Mouse (Mus musculus): ENCODE results near the gene Ms4a13.
"Not testable (repeated sequence)": the region's sequence is repeated elsewhere in the genome, so short reads cannot be mapped to it uniquely, and the experiment has no call there.

The Ms4a13 gene

DNA sequence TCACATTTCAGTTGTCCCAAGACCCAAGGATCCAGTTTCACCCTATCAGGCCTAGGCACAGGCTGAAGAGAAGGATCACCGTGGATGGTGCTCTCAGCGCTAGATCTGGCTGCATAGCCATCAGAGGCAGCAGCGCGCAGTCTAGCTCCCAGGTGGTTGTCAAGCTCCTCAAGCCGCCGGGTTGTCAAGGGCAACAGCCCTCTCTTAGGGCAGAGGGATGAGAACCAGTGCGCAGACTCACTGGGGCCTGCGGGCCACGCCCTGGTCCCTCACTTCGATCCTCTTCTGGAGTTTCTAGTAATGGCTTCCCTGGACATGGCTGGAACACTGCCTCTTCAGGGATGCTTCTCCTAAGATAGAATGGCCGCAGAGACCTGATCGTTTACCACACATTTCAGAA lies at the start of gene Ms4a13:
TSS of gene Ms4a13 (minus strand) at position 192 of the 400 bp plus-strand sequence.
- in situ Hi-C loops (cut with MboI): no loop called here

DNA sequence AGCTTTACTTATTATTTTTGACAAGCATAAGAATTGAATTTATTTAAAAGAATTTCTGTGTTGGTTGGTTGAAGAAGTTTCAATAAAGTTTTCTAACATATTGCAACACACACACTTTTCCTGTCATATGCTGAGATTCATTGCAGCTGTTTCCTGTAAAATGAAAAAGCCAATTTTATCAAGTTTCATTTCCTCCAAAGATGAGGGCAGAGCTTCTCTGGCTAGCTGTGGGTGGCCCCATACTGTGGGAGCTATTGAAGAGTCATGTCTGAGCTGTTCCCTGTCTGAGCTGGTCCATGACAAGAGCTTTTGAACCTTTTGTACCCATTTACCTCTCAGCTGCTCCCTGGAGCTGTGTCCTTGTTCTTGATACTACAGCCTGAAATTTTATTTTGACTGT lies 47.7 kb upstream of the Ms4a13 start:
- in situ Hi-C loops (cut with MboI): no loop called here

DNA sequence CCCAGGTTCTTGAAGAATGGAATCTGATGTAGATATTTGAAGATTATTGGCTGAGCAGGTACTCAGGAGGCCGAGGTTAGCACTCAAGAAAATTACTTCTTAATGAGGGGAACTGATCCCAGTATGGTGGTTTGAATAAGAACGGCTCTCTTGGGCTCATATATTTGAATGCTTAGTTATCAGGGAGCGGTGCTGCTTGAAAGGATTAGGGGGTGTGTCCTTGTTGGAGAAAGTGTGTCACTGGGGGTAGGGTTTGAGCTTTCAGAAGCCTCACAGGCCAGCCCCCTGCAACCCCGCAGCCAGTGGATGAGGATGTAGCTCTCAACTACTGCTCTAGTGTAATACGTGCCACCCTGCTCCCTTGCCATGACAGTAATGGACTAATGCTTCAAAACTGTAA lies 46.0 kb upstream of the Ms4a13 start:
- in situ Hi-C loops (cut with MboI): no loop called here

DNA sequence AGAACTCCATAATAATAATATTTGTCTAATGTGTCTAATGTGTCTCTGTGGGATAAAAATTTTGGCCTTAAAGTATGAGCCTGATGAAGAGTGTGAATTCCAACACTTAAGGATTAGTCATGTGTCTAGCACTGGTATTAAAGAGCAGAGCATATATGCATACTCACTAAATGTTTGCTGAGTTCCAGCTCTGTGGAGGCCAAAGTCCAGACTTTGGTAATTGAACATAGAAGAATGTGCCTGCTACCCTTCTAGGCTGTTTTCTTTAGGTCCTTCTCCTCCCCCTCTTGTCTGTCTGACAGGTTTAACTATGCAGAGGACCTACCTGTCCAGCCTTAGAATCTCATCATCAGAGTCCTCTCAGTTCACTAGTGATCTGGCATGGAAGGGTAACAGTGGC lies 39.3 kb upstream of the Ms4a13 start:
- in situ Hi-C loops (cut with MboI): no loop called here

DNA sequence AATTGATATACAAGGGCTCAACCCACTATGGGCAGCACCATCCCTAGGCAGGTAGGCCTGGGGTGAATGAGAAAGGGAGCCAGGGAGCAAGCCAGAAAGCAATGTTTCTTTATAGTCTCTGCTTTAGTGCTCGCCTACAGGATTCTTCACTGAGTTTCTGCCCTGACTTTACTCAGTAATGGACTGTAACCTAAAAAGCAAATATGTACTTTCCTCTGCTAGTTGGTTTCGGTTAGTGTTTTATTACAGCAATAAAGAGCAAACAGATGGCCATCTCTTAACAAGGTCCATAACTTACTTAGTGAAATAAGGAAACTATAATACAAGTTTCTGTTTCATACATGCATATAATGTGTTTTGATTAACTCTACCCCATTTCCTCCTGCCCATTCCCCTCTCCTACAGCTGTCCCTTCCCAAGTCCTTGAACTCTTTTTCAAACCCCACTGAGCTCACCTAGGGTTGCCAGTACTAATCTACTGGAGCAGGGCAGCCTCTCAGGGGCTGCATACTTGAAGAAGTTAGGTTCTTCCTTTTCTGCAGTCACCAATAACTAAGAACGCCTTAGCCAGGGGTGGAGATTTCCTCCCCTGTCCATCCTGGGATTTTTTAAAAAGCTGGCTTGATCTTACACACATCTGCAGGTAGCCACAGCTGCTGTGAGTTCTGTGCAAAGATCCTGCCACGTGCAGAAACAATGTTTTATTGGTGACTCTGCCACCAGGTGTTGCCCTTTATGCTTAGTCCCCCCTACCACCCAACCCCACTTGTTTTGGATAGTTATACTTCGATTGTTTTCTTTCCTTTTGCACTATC lies 38.6 kb upstream of the Ms4a13 start:
- in situ Hi-C loops (cut with MboI): no loop called here

DNA sequence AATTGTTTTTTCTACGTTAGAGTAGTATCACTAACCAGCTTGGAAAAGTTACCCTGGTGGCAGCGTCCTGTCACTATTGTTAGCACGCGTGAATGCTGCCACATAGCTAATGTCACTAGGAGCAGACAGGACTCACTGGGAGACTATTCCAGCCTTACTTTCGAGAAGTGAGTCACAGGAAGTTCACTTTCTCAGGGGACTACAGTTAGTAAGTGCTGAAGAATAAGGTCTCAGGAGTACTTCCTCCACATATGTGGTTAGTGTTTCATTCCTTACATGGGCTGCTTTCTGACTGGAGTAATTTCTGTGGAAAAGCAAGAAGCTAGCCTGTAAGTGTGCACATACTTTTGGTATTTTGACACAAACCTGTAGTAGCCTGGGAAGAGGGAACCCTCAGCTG lies 37.7 kb upstream of the Ms4a13 start:
- in situ Hi-C loops (cut with MboI): no loop called here

DNA sequence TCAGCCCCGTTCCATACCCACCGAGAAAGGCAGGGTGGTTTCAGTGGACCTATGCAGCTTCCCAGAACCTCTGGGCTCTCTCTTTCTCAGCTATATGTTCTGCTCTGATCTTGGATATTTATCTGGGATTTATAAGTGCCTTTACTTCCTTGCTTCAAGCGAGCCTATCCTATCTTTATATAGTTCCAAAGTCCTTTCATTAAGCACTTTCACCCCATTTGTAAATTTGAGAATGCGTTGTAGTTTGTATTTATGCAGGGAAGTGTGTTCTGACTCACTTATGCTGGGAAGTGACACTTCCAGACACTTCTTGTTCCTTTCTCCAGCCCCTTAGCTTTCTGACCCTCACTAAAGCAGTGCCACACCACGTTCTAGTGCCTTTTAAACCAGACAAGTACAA lies 35.8 kb upstream of the Ms4a13 start, which contains the start of gene Ms4a12:
TSS of gene Ms4a12 (minus strand) at position 101 of the 400 bp plus-strand sequence.
- in situ Hi-C loops (cut with MboI): no loop called here

DNA sequence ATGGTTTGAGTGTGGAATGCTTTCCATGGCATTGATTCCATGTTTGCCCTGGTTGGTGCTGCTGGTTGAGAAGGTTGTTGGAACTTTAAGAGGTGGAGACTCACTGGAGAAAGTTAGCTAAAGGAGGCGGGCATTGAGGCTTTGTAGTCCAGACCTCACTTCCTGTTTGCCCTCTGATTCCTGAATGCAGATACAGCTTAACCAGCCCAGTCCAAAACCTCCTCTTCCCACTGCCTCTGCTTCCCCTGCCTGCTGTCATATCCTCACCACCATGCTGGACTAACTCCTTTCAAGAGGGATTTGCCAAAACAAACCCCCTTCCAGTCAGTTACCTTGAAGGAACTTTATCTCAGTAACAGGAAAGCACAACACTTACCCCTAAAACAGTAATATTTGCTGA lies 4.0 kb downstream of the Ms4a13 start:
- in situ Hi-C loops (cut with MboI): no loop called here

DNA sequence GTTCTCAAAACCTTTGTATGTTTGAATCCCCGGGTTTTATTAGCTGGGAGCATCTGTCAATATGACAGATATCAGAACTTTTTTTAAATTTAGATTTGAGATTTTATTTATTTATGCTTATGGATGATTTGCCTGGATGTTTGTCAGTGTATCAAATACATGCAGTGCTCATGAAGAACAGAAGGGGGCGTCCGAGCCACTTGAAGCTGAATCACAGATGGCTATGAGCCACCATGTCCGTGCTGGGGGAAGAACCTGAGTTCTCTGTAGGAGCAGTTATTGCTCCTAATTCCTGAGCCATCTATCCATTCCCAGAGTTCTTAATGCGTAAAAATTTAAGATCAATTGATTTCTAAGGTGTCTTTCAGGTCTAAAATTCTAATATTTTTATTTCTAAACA lies 12.4 kb downstream of the Ms4a13 start:
- in situ Hi-C loops (cut with MboI): loop anchor here (5.0 to 10.0 kb wide), 2 partner anchors 158 to 421 kb away; partner anchors contain the start of gene Ms4a6d

DNA sequence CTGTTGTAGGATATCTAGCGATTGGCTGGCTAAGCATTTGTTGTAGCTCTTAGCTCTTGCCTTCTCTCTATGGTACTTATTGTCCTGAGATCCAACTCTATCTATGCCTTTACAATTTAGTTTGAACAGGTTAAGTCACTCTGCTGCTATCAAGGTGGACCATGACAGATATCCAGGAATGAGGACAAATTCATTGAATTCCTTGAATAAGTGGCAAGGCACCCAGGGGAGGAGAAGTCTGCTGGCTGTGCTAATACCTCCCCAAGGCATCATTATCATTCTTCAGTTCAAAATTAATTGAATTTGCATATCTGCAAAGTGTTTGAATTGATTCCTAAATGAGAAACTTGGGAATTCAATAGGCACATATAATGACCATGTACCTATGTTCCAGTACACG lies 19.1 kb downstream of the Ms4a13 start:
- in situ Hi-C loops (cut with MboI): no loop called here

DNA sequence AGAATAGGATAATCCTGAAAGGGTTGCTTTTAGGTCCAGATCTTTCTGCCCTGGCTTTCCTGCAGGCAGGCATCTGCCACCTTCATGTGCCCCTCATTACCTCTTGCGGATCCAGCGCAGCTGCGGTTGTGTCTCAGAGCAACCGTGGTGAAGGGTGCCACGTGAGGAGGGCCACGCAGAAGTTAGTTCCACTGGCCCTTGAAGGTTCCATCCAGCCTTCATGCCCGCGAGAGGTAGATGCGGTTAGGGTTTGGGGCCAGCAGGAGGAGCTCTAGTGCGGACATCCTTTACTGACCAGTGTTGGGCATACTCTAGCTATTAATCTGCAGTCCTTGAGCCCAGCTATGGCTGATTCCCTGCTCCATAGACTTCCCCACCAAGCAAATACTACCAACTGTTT lies 31.4 kb downstream of the Ms4a13 start, which contains the start of gene 1700025F22Rik:
TSS of gene 1700025F22Rik (minus strand) at position 149 of the 400 bp plus-strand sequence.
- in situ Hi-C loops (cut with MboI): no loop called here

DNA sequence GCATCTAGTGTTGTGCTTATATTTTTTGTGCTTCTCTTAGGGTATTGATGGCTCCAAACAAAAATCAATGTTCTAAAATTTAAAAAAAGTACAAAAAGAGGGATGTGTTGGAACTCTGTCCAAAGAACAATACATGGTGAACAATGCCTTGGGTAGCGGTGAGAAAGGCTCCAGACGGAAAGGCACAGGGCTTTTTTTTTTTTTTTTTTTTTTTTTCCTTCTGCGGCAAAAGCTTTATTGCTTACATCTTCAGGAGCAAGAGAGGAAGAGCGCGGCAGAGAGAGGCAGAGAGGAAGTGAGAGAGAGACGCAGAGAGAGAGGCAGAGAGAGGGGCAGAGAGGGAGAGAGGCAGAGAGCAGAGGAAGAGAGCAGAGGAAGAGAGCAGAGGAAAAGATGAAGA lies 38.6 kb downstream of the Ms4a13 start:
- in situ Hi-C loops (cut with MboI): not testable (repeated sequence)

DNA sequence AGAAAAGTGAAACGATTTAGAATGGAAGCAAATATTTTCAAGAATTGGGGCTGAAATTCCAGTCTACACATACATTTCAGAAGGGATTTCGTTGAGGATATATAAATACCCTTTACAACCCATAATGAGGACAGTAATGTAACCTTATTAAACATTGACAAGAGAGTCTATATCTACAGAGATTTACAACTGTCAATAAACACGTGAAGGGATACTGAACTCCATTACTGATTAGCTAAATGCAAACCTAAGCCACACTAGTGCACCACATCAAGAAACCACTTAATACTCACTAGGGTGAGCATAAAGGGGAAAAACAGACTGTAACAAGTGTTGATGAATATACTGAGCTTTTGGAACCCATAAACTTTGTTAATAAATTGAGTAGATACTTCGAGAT lies 61.2 kb downstream of the Ms4a13 start:
- in situ Hi-C loops (cut with MboI): no loop called here

DNA sequence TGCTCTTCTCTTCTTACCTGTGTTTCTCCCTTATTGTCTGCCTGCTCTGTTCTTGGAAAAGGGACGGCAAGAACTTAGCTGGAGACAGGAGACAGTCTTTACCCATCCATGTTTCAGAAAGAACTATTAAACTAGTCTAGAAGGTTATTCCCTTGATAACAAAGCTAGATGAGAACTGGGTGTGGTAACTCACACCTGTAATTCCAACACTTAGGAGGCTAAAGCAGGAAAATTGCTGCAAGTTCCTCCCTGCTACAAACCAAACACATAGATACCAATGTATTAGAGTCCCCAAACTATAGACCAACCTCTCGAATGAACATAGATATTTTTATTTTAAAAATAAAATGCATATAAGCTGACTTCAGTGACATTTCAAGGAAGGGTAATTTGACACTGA lies 61.7 kb downstream of the Ms4a13 start:
- in situ Hi-C loops (cut with MboI): no loop called here

DNA sequence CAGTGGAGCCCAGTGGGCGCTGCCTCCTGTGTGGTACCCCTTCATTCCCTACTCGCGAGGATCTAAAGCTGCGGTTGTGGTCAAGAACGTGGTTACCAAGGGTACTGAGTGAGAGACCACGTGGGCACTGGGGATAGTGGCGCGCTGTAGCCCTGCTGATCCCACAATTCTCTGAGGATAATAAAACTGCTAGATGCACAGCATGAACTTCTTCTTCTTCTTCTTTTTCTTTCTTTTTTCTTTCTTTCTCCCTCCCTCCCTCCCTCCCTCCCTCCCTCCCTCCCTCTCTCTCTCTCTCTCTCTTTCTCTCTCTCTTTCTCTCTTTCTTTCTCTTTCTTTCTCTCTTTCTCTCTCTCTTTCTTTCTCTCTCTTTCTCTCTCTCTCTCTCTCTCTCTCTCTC lies 65.8 kb downstream of the Ms4a13 start, which contains the start of gene 1700017D01Rik:
TSS of gene 1700017D01Rik (minus strand) at position 101 of the 400 bp plus-strand sequence.
- in situ Hi-C loops (cut with MboI): not testable (repeated sequence)

DNA sequence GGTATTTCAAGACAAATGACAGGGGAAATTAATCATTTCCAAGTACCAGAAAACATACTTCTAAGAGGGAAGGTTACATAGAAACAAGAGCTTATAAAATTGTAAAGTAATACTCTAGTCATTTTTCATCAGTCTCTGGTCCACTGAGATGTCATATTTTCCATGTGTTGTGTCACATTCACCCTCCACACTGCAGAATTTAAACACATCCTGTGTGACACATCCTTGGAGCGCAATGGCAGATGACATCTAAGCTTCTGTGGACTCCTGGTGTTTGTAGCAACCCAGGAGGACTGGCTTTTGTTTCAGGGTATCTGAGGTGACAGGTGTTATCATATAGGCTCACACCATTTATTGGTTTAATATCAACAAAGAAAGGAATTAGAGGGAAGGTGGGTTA lies 66.8 kb downstream of the Ms4a13 start:
- in situ Hi-C loops (cut with MboI): no loop called here

DNA sequence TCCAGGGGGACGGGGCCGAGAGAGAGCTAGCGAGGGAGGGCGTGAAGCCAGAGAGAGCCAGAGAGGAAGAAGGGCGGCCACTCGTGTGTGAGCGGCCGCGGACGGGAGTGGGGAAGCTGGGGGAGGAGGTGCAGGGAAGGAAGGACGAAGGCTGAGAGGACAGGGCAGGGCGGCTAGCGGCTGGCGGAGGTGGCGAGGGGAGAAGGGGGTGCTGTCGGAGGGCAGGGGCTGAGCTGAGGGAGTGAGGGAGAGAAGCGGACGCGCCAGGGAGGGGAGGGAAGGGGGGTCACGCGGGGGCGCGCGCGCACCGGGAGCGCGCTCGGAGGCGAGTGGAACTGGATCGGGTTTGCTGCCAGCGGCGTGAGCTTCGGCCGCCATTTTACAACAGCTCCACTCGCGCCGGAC lies 75.5 kb downstream of the Ms4a13 start:
- in situ Hi-C loops (cut with MboI): not testable (repeated sequence)

Data from mature B cell (primary cell).